Mouse (Mus musculus) lung, embryonic 16.5 days (tissue): ENCODE results near the gene Shc1. TPM values are rescaled to one million over a fixed set of nuclear protein-coding genes. Genes with fewer than 3 reads are reported as not detected.
A peak's percentile ranks its signal among the peaks of the same experiment; 100 is the strongest.

Source experiments
- ATAC-seq: fragments of 200-750 bp; cut with Nextera tagmentation; 2 replicates; pipeline ENCODE4 v1.8.0; 2017; ENCODE audit warnings: low read depth, mild to moderate bottlenecking, moderate library complexity
- H3K27ac ChIP-seq: fragments of 300-500 bp; sonication (generic); 2 replicates; pipeline ENCODE4 v1.5.1; 2014; ENCODE audit warnings: mild to moderate bottlenecking, control low read depth, low read length
- H3K27me3 ChIP-seq: fragments of 300-500 bp; sonication (generic); 2 replicates; pipeline ENCODE4 v1.6.1; 2014; ENCODE audit warnings: low read depth, low read length, mixed read lengths; ENCODE audit not compliant: control insufficient read depth, insufficient read depth
- H3K36me3 ChIP-seq: fragments of 300-500 bp; sonication (generic); 2 replicates; pipeline ENCODE4 v1.6.1; 2014; ENCODE audit warnings: low read length; ENCODE audit not compliant: control insufficient read depth, insufficient read depth
- H3K4me1 ChIP-seq: fragments of 300-500 bp; sonication (generic); replicated peaks from 2 replicates; pipeline ENCODE4 v1.6.1; 2014; ENCODE audit warnings: low read length, mixed read lengths; ENCODE audit not compliant: control insufficient read depth, insufficient read depth
- H3K4me2 ChIP-seq: fragments of 300-500 bp; sonication (generic); 2 replicates; pipeline ENCODE4 v1.6.1; 2014; ENCODE audit warnings: low read depth, low read length, control low read depth
- H3K4me3 ChIP-seq: fragments of 300-500 bp; sonication (generic); 2 replicates; pipeline ENCODE4 v1.5.1; 2014; ENCODE audit warnings: mild to moderate bottlenecking, low read length, control low read depth
- H3K9ac ChIP-seq: fragments of 300-500 bp; sonication (generic); 2 replicates; pipeline ENCODE4 v1.6.1; 2014; ENCODE audit warnings: low read length, control low read depth
- H3K9me3 ChIP-seq: fragments of 300-500 bp; sonication (generic); 2 replicates; pipeline ENCODE4 v1.6.1; 2016; ENCODE audit warnings: low read length; ENCODE audit not compliant: control insufficient read depth
- WGBS: fragments of 180-500 bp; shearing (Covaris S2); extraction: QIAGEN DNeasy Blood & Tissue Kit; methylation state at CpG from one replicate; pipeline ENCODE4 v1.1.7; 2014; 5-methylcytosine and 5-hydroxymethylcytosine counted together
- polyA plus RNA-seq: library from polyadenylated mRNA; unstranded; fragments of >200 nt; fragmentation: Nextera tagmentation; extraction: Ambion mirVana; gene quantifications from 2 replicates; pipeline ENCODE4 v1.2.1, GENCODE M21; 2015

Shc1 gene
- 110 and 114 TPM in 2 replicates for polyA plus RNA-seq

- Histone ChIP-seq H3K27ac (peak within 1 kb of the TSS; percentile 99), H3K9ac (peak within 1 kb of the TSS; percentile 84), H3K4me3 (peak within 1 kb of the TSS; percentile 78), H3K4me2 (peak within 1 kb of the TSS; percentile 94), H3K4me1 (peaks cover 31% of the 10 kb centered on the region), H3K36me3 (peaks cover 26% of the 10 kb centered on the region), H3K9me3 (no peaks in the 10 kb centered on the region), H3K27me3 (no peaks in the 10 kb centered on the region)
- WGBS: under 1% methylated on average over 39 of the region's 39 CpGs
- ATAC-seq: peak; percentile 90
Observed at GRCm38 (mm10) chr3:89418170-89418860, at the start of gene Shc1, which contains the start of gene Cks1b. Gene Shc1, plus strand, starts transcription at chr3:89418443. Gene Cks1b, minus strand, starts transcription at chr3:89418383.

- no peak for ATAC-seq
- Histone ChIP-seq H3K4me3 (no peak overlapping the region), H3K9ac (no peak overlapping the region), H3K4me2 (no peak overlapping the region), H3K27ac (no peak overlapping the region), H3K36me3 (no peaks in the 10 kb centered on the region), H3K4me1 (peaks cover 11% of the 10 kb centered on the region), H3K27me3 (no peaks in the 10 kb centered on the region), H3K9me3 (no peaks in the 10 kb centered on the region)
- WGBS: 25% methylated on average over 5 of the region's 5 CpGs
Observed at GRCm38 (mm10) chr3:89373581-89374231, 44.5 kb upstream of the Shc1 start.

GRCm38 (mm10) chr3:89377831-89378230, 40.4 kb upstream of the Shc1 start:
- peaks cover 13% of the 10 kb centered on the region for H3K36me3 ChIP-seq
- peak overlapping the region; percentile 78 for H3K9ac ChIP-seq
- H3K9me3 ChIP-seq: no peaks in the 10 kb centered on the region
- no peaks in the 10 kb centered on the region for H3K27me3 ChIP-seq
- peaks cover 17% of the 10 kb centered on the region for H3K4me1 ChIP-seq
- 61% methylated on average over 4 of the region's 4 CpGs for WGBS
- H3K4me3 ChIP-seq: peak overlapping the region; percentile 64; the same call in 1 of the 2 replicates
- H3K4me2 ChIP-seq: peak overlapping the region; percentile 82; the same call in 1 of the 2 replicates
- ATAC-seq: 0 out of 2 replicates have a peak, but pooled peaks have one; percentile 4
- peak overlapping the region; percentile 41; the same call in 1 of the 2 replicates for H3K27ac ChIP-seq

- ATAC-seq: peak; percentile 95
- Histone ChIP-seq H3K4me3 (peak overlapping the region; percentile 64), H3K27ac (peak overlapping the region; percentile 41), H3K9me3 (no peaks in the 10 kb centered on the region), H3K4me1 (peaks cover 17% of the 10 kb centered on the region), H3K27me3 (no peaks in the 10 kb centered on the region), H3K9ac (peak overlapping the region; percentile 78), H3K4me2 (peak overlapping the region; percentile 82), H3K36me3 (peaks cover 13% of the 10 kb centered on the region)
- WGBS: 1% methylated on average over 25 of the region's 29 CpGs
Observed at GRCm38 (mm10) chr3:89378394-89379067, 39.7 kb upstream of the Shc1 start.

GRCm38 (mm10) chr3:89379388-89380131, 38.7 kb upstream of the Shc1 start:
- no peak overlapping the region for H3K27ac ChIP-seq

GRCm38 (mm10) chr3:89380291-89380690, 38.0 kb upstream of the Shc1 start:
- Histone ChIP-seq H3K4me1 (peaks cover 28% of the 10 kb centered on the region), H3K4me2 (no peak overlapping the region), H3K27me3 (no peaks in the 10 kb centered on the region), H3K4me3 (no peak overlapping the region), H3K9ac (no peak overlapping the region), H3K27ac (no peak overlapping the region), H3K9me3 (no peaks in the 10 kb centered on the region), H3K36me3 (peaks cover 13% of the 10 kb centered on the region)
- no peak for ATAC-seq
- 91% methylated on average over 14 of the region's 14 CpGs for WGBS

More at GRCm38 (mm10) chr3:89379388-89380131, 38.7 kb upstream of the Shc1 start:
- peaks cover 21% of the 10 kb centered on the region for H3K4me1 ChIP-seq
- ATAC-seq: no peak
- peaks cover 13% of the 10 kb centered on the region for H3K36me3 ChIP-seq
- no peak overlapping the region for H3K4me3 ChIP-seq
- H3K9ac ChIP-seq: no peak overlapping the region; the same call in 1 of the 2 replicates
- H3K9me3 ChIP-seq: no peaks in the 10 kb centered on the region
- H3K4me2 ChIP-seq: peak overlapping the region; percentile 82; the same call in 1 of the 2 replicates
- H3K27me3 ChIP-seq: no peaks in the 10 kb centered on the region
- 84% methylated on average over 31 of the region's 31 CpGs for WGBS

GRCm38 (mm10) chr3:89380711-89381110, 37.5 kb upstream of the Shc1 start:
- Histone ChIP-seq H3K27me3 (no peaks in the 10 kb centered on the region), H3K36me3 (peaks cover 13% of the 10 kb centered on the region), H3K27ac (no peak overlapping the region), H3K4me2 (no peak overlapping the region), H3K9me3 (no peaks in the 10 kb centered on the region), H3K4me3 (no peak overlapping the region), H3K9ac (no peak overlapping the region), H3K4me1 (peaks cover 32% of the 10 kb centered on the region)
- 88% methylated on average over 18 of the region's 18 CpGs for WGBS
- no peak for ATAC-seq

GRCm38 (mm10) chr3:89381233-89381632, 37.0 kb upstream of the Shc1 start:
- ATAC-seq: no peak
- Histone ChIP-seq H3K9me3 (no peaks in the 10 kb centered on the region), H3K4me1 (peaks cover 35% of the 10 kb centered on the region), H3K4me2 (no peak overlapping the region), H3K9ac (no peak overlapping the region), H3K27ac (no peak overlapping the region), H3K27me3 (no peaks in the 10 kb centered on the region), H3K36me3 (peaks cover 13% of the 10 kb centered on the region), H3K4me3 (no peak overlapping the region)
- 65% methylated on average over 11 of the region's 11 CpGs for WGBS
